Mouse (Mus musculus) heart, postnatal 0 days (tissue): Measurements from ENCODE around the gene Zswim5.

Experiments
- CTCF ChIP-seq: IDR thresholded peaks from 2 replicates; pipeline ENCODE4 v1.5.1; 2016; ENCODE audit warnings: antibody characterized with exemption, control low read depth, low read depth
- EP300 ChIP-seq: IDR thresholded peaks from 2 replicates; pipeline ENCODE4 v1.6.1; 2016; ENCODE audit warnings: antibody characterized with exemption, low read depth

DNA sequence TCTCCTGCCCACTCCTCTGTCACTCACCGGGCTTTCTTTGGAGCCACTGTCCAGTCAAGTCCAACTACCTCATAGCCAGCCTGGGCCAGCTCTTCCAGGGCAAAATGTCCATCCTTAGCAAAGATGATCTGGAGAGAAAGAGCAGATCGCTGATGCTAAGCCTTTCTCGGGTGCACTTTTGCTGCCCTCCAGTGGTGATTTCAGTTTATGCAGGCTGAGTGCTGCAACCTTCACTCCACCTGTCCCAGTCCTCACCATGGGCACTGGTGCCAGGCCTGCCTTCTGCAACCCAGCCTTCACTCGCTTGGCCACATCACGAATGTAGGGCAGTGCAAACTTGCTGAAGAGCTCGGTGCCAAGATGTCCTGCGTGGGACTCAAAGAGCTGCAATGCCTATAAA is 114.2 kb downstream of the Zswim5 start:
- TF ChIP-seq EP300 = no peak
- TF ChIP-seq CTCF = peak; percentile 94
